Mouse (Mus musculus) left cerebral cortex, adult 18-20 months (tissue): Measurements from ENCODE around the gene Rfk. TPM values are rescaled to one million over a fixed set of nuclear protein-coding genes. Genes with fewer than 3 reads are reported as not detected.

Experiments
- DNase-seq, 2 experiments: peaks; one replicate each; pipeline ENCODE4 v3.0.0; 2021 to 2022; ENCODE audit warnings: low spot score in 2 of 2, mixed read lengths in 1 of 2
- total RNA-seq, 2 experiments: library from RNA; stranded (reverse); gene quantifications; 2 replicates each; pipeline ENCODE4 v1.2.3; 2021

Gene Rfk
- total RNA-seq, 2 experiments from 2014 or later = 61.8 to 67.4 TPM

- DNase-seq = peak; percentile 13 to 18
These were observed 10.9 kb upstream of the Rfk start for GRCm38 (mm10) chr19:17382807-17383397.

DNA sequence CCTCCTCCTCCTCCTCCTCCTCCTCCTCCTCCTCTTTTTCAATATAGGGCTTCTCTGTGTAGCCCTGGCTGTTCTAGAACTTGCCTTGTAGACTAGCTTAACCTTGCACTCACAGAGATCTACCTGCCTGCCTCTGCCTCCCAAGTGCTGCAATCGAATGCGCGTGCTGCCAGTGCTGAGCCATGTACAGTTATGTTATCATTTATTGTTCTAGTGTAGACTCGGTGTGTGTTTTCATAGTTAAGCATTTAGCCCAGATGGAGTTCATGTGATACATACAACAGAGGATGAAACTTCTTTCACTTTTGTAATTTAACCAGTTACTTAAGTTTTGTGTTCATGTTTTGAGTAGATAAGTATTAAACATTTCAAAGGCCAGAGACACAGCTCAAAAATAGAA is 8.8 kb upstream of the Rfk start:
- no peak for DNase-seq

- no peak for DNase-seq
These were observed 8.4 kb upstream of the Rfk start for GRCm38 (mm10) chr19:17385426-17385825.

DNA sequence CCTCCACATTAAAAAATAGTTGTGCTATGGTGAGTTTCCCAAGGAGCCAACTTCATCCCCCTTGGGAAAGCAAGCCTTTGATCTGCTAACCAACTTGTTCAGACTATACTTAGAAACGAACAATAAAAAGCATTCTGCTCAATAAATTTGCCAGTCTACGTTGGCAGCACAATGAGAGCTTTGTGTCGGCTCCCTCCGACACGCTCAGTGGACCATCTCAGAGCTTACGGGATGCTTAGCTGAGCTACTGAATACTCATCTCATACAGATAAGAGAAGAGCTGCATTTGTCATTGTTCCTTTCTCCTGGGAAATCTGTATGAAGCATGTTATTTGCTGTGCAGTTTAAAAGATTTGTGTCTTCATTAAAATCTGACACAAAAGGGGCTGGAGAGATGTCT is 7.4 kb upstream of the Rfk start:
- no peak for DNase-seq

DNA sequence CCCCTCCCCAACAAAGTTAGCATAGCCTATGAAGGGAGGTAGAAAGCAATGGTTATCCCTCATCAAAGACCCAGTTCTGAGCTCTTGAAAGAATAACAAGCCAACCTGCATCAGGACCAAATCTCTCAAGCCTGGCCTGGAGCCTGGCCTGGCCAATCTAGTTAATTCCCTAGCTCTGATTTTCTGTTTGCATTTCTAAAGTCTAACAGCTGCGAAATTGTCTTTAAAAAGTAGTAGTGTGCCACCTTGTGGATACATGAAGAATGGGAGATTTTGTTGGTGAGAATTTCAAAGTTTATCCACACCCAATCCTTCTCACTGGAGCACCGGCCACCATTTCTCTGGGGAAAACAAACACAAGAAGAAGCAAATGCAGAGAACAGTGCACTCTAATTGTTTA is 5.4 kb upstream of the Rfk start:
- DNase-seq = no peak

DNA sequence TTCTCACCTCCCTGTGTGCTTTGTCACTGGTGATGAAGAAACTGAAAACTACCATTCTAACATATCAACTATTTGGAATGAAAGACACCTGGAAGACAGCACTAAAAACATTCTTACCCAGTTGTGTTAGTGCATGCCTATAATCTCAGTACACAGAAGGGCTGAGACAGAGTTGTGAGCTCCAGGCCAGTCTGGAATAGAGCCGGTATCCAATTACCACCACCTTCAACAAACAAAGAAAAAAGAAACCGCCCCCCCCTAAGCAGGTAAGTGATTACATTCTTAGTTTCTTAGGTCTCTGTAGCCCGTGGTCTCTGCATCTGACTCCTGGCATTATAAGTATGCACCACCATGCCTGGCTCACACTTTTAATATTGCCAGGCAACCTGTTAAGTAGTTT is 977 bp upstream of the Rfk start:
- no peak for DNase-seq

DNA sequence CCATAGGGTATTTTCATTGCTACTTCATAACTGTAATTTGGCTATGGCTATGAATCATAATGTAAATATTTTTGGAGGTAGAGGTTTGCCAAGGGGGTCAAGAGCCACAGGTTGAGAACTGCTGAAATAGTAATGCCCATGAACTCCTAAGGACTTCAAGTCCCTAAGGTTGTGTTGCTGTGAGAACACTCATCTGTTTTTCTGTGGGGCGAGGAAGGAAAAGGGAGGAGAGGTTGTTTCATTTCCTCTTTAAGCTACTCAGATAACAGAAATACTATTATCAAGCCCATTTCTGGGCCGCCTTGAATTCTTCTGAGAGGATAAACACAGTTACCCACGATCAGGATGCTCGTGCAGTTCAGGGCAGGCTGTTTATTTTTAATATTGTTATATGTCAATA is 3.0 kb downstream of the Rfk start:
- no peak for DNase-seq

DNA sequence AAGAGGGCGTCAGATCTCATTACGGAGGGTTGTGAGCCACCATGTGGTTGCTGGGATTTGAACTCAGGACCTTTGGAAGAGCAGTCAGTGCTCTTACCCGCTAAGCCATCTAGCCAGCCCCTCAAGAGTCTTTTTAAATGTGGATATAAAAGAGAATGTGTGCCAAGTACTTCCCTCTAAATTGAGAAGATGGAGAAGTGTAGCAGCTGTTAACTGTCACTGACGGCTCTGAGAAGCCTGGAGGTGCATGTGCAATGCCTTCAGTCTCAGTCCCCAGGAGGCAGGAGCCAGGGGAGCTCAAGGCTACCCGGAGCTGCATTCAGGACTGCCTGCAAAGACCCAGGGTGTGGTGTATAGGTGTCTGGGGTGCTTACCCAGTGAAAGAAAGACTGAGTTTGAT is 4.1 kb downstream of the Rfk start:
- DNase-seq = no peak

DNA sequence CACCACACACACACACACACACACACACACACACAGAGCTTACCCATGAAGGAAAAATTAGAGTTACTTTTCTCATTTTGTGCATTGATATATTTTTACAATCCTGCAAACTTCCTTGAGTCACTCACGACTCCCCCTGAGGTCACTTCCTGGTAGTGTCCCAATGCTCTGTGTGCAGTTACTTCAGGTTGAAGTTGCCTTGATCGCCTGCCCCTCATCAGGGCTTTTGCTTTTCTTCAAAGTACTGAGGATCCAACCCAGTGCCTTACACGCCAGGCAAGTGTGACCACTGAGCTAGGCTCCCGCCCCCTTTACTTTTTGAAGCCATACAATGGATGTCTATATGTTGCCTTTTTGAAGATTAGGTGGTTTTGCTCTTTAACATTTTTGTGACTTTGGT is 6.1 kb downstream of the Rfk start:
- DNase-seq = no peak

DNA sequence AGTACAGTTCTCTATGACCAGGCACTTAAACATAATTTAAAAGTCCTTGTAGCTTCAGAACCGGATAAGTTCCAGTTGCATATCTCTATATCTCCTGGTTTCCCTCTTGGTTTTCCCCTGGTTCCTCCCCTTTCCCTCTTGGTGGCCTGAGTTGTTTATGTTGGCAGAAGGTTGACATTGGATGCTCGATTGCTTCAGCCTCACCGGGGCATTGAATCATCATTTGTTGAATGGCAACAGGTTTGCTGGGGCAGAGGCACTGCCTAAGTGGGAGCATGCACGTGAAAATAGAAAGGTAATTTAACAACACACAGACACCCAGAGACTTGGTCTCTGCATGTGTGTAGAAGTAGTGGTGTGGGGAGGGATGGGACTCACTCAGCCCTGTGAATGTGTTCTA is 6.7 kb downstream of the Rfk start:
- DNase-seq = no peak

DNA sequence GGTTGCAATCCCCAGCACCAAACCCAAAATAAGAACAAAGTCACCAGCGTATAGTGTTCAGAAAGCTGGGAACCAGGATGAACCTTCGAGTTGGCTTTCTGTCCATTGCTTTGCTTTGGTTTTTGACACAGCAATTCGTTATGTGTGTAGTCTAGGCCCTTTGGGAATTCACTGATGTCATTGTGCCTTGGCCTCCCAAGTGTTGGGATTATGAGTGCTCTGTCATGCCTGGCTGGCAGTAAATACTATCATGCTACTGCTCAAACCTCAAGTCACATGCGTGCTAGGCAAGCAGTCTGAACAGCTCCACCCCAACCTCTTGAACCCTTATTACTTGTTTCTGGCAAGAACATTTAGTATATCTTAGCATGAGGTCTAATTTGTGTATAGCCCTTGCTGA is 9.3 kb downstream of the Rfk start:
- no peak for DNase-seq

- no peak for DNase-seq
These were observed 13.0 kb downstream of the Rfk start for GRCm38 (mm10) chr19:17406823-17407222.

GRCm38 (mm10) chr19:17408591-17408990 is 14.7 kb downstream of the Rfk start:
- no peak for DNase-seq

GRCm38 (mm10) chr19:17409351-17409750 is 15.5 kb downstream of the Rfk start:
- DNase-seq = no peak

DNA sequence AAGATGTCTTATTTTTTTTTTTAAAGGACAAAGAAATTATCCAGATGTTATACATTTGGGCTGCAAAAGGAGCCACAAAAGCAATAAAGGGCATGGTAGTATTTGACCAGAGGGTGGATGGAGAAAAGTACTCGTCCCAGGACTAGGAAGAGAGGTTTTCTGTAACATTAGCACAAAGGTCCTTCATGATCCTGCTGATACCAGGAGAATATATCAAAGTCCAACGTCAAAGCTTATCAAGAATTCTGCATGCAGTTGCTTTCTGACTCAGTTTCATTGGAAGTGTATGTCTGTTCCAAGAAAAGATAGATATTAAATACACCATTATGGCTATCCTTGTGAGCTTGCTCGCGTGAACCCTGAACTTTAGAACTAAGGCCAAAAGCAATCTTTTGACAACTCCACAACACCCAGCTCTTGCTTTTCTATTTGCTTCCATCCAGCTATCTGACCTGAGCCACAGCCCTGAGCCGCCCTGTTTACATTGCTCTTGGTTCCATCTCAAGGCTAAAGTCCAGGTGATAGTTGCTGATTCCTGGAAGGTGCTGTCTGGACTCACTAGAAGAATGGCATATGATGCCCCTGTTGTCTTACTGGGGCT is 16.7 kb downstream of the Rfk start:
- DNase-seq = no peak

DNA sequence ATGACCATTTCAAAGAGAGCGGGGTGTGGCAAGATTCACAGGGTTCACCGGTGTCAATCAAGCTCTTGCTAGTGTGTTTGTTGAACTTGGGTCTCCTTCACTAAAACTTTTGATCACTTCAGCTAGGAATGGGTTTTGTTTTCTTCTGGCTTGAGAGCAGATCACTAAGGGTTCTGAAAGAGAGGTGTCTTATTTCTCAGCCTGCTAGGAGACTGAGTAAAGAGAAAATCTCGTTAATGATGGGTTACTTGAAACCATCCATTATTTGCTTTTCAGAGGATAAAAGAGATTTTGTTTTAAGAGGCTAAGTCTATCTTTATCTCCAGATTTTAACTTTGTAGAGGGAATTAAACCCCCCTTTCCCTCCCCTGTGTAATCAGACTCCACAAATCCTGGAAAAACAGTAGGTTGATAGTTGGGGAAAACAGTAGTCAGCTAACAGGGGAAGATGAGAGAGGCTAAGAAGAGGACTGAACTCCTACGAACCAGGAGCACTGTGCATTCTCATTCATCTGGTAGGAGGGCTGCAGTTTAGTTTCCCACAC is 19.1 kb downstream of the Rfk start:
- DNase-seq = no peak

DNA sequence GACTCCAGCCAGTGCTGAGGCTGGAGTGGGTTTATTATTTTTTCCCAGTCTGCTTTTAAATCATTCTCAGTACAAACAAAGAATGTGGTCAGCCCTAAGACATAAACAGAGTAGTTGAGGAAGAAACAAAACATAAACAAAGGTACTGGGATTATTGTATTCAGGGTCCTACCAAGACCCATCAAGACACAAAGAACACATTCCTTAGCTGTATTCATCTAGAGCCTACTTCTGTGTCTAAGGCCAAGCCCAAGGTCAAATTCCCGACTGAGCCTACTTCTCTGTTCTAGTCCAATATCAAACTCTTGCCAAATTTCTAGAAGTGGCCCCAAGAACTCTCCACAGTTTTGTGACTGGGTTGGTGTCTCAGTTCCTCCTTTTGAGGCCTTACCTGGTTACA is 24.0 kb downstream of the Rfk start:
- no peak for DNase-seq

GRCm38 (mm10) chr19:17423306-17423705 is 29.5 kb downstream of the Rfk start:
- no peak for DNase-seq

DNA sequence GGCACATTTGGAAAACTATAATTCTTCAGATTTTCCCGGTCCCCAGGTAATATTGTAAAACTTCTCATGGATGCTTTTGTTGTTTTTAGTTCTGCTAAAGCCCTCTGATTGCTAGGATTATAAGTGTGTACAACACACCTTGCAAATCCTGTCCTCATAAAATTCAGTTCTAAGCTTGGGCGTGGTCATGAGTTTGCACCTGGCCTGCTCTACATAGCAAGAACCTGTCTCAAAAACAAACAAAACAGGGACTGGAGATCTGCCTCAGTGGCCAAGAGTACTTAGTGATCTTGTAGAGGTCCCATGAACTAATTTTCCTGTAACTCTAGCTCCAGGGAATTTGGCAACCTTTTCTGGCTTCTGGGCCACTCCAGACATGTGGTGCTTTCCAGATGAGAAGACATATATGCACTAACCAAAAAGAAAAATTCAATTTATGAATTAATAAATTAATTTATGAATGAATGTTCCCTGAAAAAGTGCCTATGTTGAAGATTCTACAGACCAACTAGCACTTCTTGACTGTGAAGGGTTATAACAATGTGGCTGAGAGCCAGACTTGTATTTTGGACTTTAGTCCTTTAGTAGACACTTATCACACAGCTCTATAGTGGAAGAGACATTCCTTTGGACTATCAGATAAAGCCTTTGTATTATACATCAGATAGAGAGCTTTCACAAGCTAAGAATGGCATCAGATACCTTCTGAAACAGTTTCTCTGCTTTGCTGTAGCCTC is 34.1 kb downstream of the Rfk start:
- DNase-seq = no peak

GRCm38 (mm10) chr19:17428561-17428914 is 34.7 kb downstream of the Rfk start:
- no peak for DNase-seq

- no peak for DNase-seq
These were observed 42.8 kb downstream of the Rfk start for GRCm38 (mm10) chr19:17436651-17437050.

- no peak for DNase-seq
These were observed 45.8 kb downstream of the Rfk start for GRCm38 (mm10) chr19:17439476-17440189.
